Mouse (Mus musculus) c-Kit-positive CD71-positive TER-119-positive erythroid progenitor cells, embryonic 14.5 days (primary cell): ENCODE results near the gene Sobp.

Source experiments
- DNase-seq: peaks from one replicate; pipeline ENCODE4 v3.0.0-alpha.2; 2013; ENCODE audit warnings: low spot score

The Sobp gene

GRCm38 (mm10) chr10:43087421-43087820 lies 86.9 kb downstream of the Sobp start:
- no peak for DNase-seq

GRCm38 (mm10) chr10:43086888-43087287 lies 87.4 kb downstream of the Sobp start:
- no peak for DNase-seq

GRCm38 (mm10) chr10:43084087-43084366 lies 90.3 kb downstream of the Sobp start:
- DNase-seq: no peak

- no peak for DNase-seq
Measured at GRCm38 (mm10) chr10:43083288-43084086, 90.8 kb downstream of the Sobp start.

GRCm38 (mm10) chr10:43081316-43081715 lies 93.0 kb downstream of the Sobp start:
- no peak for DNase-seq

- DNase-seq: no peak
Measured at GRCm38 (mm10) chr10:43075535-43076152, 98.7 kb downstream of the Sobp start.

- no peak for DNase-seq
Measured at GRCm38 (mm10) chr10:43073281-43073680, 101.0 kb downstream of the Sobp start.

GRCm38 (mm10) chr10:43070893-43071292 lies 103.4 kb downstream of the Sobp start:
- no peak for DNase-seq

GRCm38 (mm10) chr10:43065331-43065730 lies 109.0 kb downstream of the Sobp start:
- no peak for DNase-seq

- DNase-seq: no peak
Measured at GRCm38 (mm10) chr10:43061519-43062105, 112.7 kb downstream of the Sobp start.

- DNase-seq: no peak
Measured at GRCm38 (mm10) chr10:43055405-43055804, 118.9 kb downstream of the Sobp start.

GRCm38 (mm10) chr10:43054776-43055175 lies 119.6 kb downstream of the Sobp start:
- no peak for DNase-seq

- DNase-seq: no peak
Measured at GRCm38 (mm10) chr10:43053861-43054560, 120.3 kb downstream of the Sobp start.

- peak; percentile 14 for DNase-seq
Measured at GRCm38 (mm10) chr10:43052462-43052861, 121.9 kb downstream of the Sobp start.

GRCm38 (mm10) chr10:43047804-43048348 lies 126.5 kb downstream of the Sobp start:
- DNase-seq: no peak

- no peak for DNase-seq
Measured at GRCm38 (mm10) chr10:43043351-43044209, 130.8 kb downstream of the Sobp start.

GRCm38 (mm10) chr10:43042591-43043327 lies 131.6 kb downstream of the Sobp start:
- no peak for DNase-seq

- DNase-seq: no peak
Measured at GRCm38 (mm10) chr10:43041794-43042193, 132.5 kb downstream of the Sobp start.

- DNase-seq: no peak
Measured at GRCm38 (mm10) chr10:43037455-43037793, 136.9 kb downstream of the Sobp start.

- DNase-seq: no peak
Measured at GRCm38 (mm10) chr10:43036646-43037454, 137.5 kb downstream of the Sobp start.
